Mouse (Mus musculus): Measurements from ENCODE around the gene Cuedc1. TPM values are rescaled to one million over a fixed set of nuclear protein-coding genes. Genes with fewer than 3 reads are reported as not detected.

Gene Cuedc1
- polyA plus RNA-seq, 1 experiment from 2014 or later: 3.4 TPM

Other genes starting within 250 kb of the Cuedc1 start
- 3.9 and 4.3 TPM in 2 replicates for gene Mks1, start 244.8 kb upstream of the Cuedc1 start, polyA plus RNA-seq (2016; fragmentation: Nextera tagmentation; extraction: Ambion mirVana)
- gene Epx, start 222.5 kb upstream of the Cuedc1 start, polyA plus RNA-seq (2016; fragmentation: Nextera tagmentation; extraction: Ambion mirVana): 1.3 and 3.8 TPM in 2 replicates
- gene Olfr462, start 205.8 kb upstream of the Cuedc1 start, polyA plus RNA-seq (2016; fragmentation: Nextera tagmentation; extraction: Ambion mirVana): not detected in 2 replicates
- not detected in 2 replicates for gene Olfr463, start 200.7 kb upstream of the Cuedc1 start, polyA plus RNA-seq (2016; fragmentation: Nextera tagmentation; extraction: Ambion mirVana)
- not detected in 2 replicates for gene Olfr464, start 177.1 kb upstream of the Cuedc1 start, polyA plus RNA-seq (2016; fragmentation: Nextera tagmentation; extraction: Ambion mirVana)
- 14.3 and 15.5 TPM in 2 replicates for gene Dynll2, start 110.5 kb upstream of the Cuedc1 start, polyA plus RNA-seq (2016; fragmentation: Nextera tagmentation; extraction: Ambion mirVana)
- 272 and 273 TPM in 2 replicates for gene Srsf1, start 50.7 kb upstream of the Cuedc1 start, polyA plus RNA-seq (2016; fragmentation: Nextera tagmentation; extraction: Ambion mirVana)
- gene Vezf1, start 29.8 kb upstream of the Cuedc1 start, polyA plus RNA-seq (2016; fragmentation: Nextera tagmentation; extraction: Ambion mirVana): 14.6 TPM in 2 replicates
- gene Mrps23, start 106.3 kb downstream of the Cuedc1 start, polyA plus RNA-seq (2016; fragmentation: Nextera tagmentation; extraction: Ambion mirVana): 47.0 and 47.6 TPM in 2 replicates
- gene Ccdc182, start 196.0 kb downstream of the Cuedc1 start, polyA plus RNA-seq (2016; fragmentation: Nextera tagmentation; extraction: Ambion mirVana): 0.10 and 0.14 TPM in 2 replicates